Mouse (Mus musculus) MEL (cell line): Measurements from ENCODE around the gene B830017H08Rik.

Source experiments
- CTCF ChIP-seq, 3 experiments: IDR thresholded peaks in 2 of 3; conservative IDR thresholded peaks in 1 of 3; 2 replicates each; pipeline ENCODE4 v1.5.1; 2011 to 2012; ENCODE audit warnings: low read length in 3 of 3, low read depth in 2 of 3, mild to moderate bottlenecking in 2 of 3, improper control_type of control experiment in 1 of 3, inconsistent platforms in 1 of 3, mixed read lengths in 1 of 3, moderate library complexity in 1 of 3; ENCODE audit not compliant: control insufficient read depth in 1 of 3, insufficient read depth in 1 of 3, poor library complexity in 1 of 3, severe bottlenecking in 1 of 3
- GABPA ChIP-seq: IDR thresholded peaks from 2 replicates; pipeline ENCODE4 v1.6.1; 2012; ENCODE audit warnings: low read depth, mild to moderate bottlenecking, inconsistent platforms, low read length, improper control_type of control experiment, moderate library complexity
- GATA1 ChIP-seq: IDR thresholded peaks from 2 replicates; pipeline ENCODE4 v1.6.1; 2011; ENCODE audit warnings: low read depth, low read length, improper control_type of control experiment
- HCFC1 ChIP-seq: IDR thresholded peaks from 2 replicates; pipeline ENCODE4 v1.6.1; 2012; ENCODE audit warnings: low read depth, mild to moderate bottlenecking, inconsistent platforms, low read length, improper control_type of control experiment, moderate library complexity
- MAFK ChIP-seq: IDR thresholded peaks from 2 replicates; pipeline ENCODE4 v1.6.1; 2011; ENCODE audit warnings: low read depth, mild to moderate bottlenecking, low read length, improper control_type of control experiment, borderline replicate concordance
- MAX ChIP-seq: IDR thresholded peaks from 2 replicates; pipeline ENCODE4 v1.6.1; 2011; ENCODE audit warnings: low read length, improper control_type of control experiment
- POLR2A ChIP-seq, 2 experiments: IDR thresholded peaks; 2 replicates each; pipeline ENCODE4 v1.6.1; 2011 to 2012; ENCODE audit warnings: low read length in 2 of 2, mild to moderate bottlenecking in 2 of 2, control low read depth in 1 of 2, improper control_type of control experiment in 1 of 2, low read depth in 1 of 2, moderate library complexity in 1 of 2; ENCODE audit not compliant: control insufficient read depth in 1 of 2, insufficient read depth in 1 of 2, poor library complexity in 1 of 2
- RCOR1 ChIP-seq: IDR thresholded peaks from 2 replicates; pipeline ENCODE4 v1.6.1; 2012; ENCODE audit warnings: low read depth, mild to moderate bottlenecking, inconsistent platforms, low read length, improper control_type of control experiment
- TCF12 ChIP-seq: IDR thresholded peaks from 2 replicates; pipeline ENCODE4 v1.6.1; 2014; ENCODE audit warnings: low read depth, mild to moderate bottlenecking, inconsistent platforms, low read length, improper control_type of control experiment, moderate library complexity
- ZC3H11A ChIP-seq: IDR thresholded peaks from 2 replicates; pipeline ENCODE4 v1.6.1; 2012; ENCODE audit warnings: low read depth, mild to moderate bottlenecking, inconsistent platforms, low read length, improper control_type of control experiment
- ZMIZ1 ChIP-seq: IDR thresholded peaks from 2 replicates; pipeline ENCODE4 v1.6.1; 2012; ENCODE audit warnings: low read depth, mild to moderate bottlenecking, inconsistent platforms, low read length, improper control_type of control experiment, moderate library complexity
- ZNF384 ChIP-seq: IDR thresholded peaks from 2 replicates; pipeline ENCODE4 v1.6.1; 2012; ENCODE audit warnings: low read depth, mild to moderate bottlenecking, inconsistent platforms, low read length, improper control_type of control experiment

GRCm38 (mm10) chr16:17871248-17871647 is 38.3 kb downstream of the B830017H08Rik start:
- TF ChIP-seq GATA1 (peak; percentile 94), POLR2A (IDR thresholded peaks at IDR 0.05; ENCODE audit: control insufficient read depth in 1 of 2, insufficient read depth in 1 of 2, low read depth in 1 of 2, low read length in 2 of 2, poor library complexity in 1 of 2) (no peak), ZMIZ1 (no peak), CTCF (IDR thresholded peaks at IDR 0.05 in 2 of 3, conservative IDR thresholded peaks at IDR 0.05 in 1 of 3; ENCODE audit: control insufficient read depth in 1 of 3, insufficient read depth in 1 of 3, low read depth in 2 of 3, low read length in 3 of 3, poor library complexity in 1 of 3, severe bottlenecking in 1 of 3) (peak in 1 of 3 experiments; percentile 18; a peak in 2 of 6 replicates), RCOR1 (peak; percentile 97), ZNF384 (peak; percentile 40; the same call in 1 of the 2 replicates), TCF12 (peak; percentile 91), ZC3H11A (no peak), GABPA (no peak), MAX (peak; percentile 95), MAFK (no peak; the same call in 1 of the 2 replicates), HCFC1 (no peak; the same call in 1 of the 2 replicates)
